Mouse (Mus musculus): ENCODE results near the gene Spred3. TPM values are rescaled to one million over a fixed set of nuclear protein-coding genes. Genes with fewer than 3 reads are reported as not detected.

Spred3 gene
- polyA plus RNA-seq, 1 experiment = 0.04 TPM

DNA sequence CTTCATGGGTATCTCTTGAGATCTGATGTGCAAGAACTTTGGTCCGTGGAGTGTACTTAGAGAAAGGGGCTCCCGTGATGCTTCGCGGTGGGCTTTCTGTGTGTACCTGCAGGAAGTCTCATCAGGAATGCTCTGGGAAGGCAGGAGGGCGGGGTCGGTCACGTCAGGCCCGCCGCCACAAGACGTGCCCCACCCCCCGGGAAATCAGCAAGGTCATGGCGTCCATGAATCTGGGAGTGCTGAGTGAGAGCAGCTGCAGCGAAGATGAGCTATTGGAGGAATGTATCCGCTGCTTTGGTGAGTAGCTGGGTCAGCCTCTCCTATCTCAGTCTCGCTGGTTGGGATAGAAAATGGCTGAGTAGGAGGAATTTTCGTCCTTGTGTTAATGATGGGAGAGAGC is 32.8 kb downstream of the Spred3 start:
- Histone ChIP-seq H3K4me1 (ENCODE audit: control insufficient read depth) (no peaks in the 10 kb centered on the region), H3K4me3 (replicated peaks) (no peak overlapping the region), H3K27me3 (ENCODE audit: control insufficient read depth) (peaks cover 16% of the 10 kb centered on the region), H3K36me3 (ENCODE audit: control insufficient read depth) (no peaks in the 10 kb centered on the region), H3K9me3 (ENCODE audit: control insufficient read depth, low read length) (no peaks in the 10 kb centered on the region)
- TF ChIP-seq TAL1 (IDR thresholded peaks at IDR 0.05; ENCODE audit: low read length) (no peak), GATA1 (IDR thresholded peaks at IDR 0.05; ENCODE audit: low read length) (no peak)

DNA sequence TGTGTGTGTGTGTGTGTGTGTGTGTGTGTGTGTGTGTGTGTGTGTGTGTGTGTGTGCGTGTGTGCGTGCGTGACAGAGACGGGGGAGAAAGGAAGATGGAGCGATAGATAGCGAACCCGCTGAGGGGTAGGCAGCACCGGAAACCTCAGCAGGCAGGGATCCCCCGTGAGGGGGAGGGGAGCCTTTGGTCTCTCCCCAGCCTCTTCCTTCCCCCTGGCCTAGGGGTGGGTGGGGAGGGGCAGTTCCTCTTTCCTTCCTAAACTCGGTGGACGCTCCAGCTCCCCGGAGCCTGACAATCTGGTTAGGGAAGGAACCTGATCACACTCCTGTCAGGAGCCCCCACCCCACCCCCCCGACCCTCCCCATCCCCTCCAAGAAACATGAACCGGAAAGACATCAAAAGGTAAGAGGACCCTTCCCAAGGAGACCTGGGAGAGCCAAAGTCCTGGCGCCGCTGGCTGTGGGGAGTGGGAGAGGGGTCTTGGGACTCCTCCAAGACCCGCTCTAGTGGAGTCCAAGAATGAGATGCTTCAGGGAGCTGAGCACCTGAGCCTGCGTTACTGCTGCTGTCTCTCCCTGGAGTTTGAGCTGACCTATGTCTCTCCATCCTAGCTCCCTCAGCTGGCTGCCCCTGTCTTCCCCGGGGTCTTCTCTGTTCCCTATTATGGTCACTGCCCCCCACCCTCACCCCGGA is 35.4 kb downstream of the Spred3 start, which contains the start of gene Rasgrp4:
TSS of gene Rasgrp4 (plus strand) at position 159 of the 694 bp plus-strand sequence.
- H3K36me3 ChIP-seq (ENCODE audit: control insufficient read depth) = no peaks in the 10 kb centered on the region
- no peaks in the 10 kb centered on the region for H3K4me1 ChIP-seq (ENCODE audit: control insufficient read depth)
- H3K4me3 ChIP-seq (replicated peaks) = no peak within 1 kb of the TSS
- TF ChIP-seq GATA1 (IDR thresholded peaks at IDR 0.05; ENCODE audit: low read length) (no peak), TAL1 (IDR thresholded peaks at IDR 0.05; ENCODE audit: low read length) (no peak)
- H3K9me3 ChIP-seq (ENCODE audit: control insufficient read depth, low read length) = no peaks in the 10 kb centered on the region
- peaks cover 16% of the 10 kb centered on the region for H3K27me3 ChIP-seq (ENCODE audit: control insufficient read depth)

DNA sequence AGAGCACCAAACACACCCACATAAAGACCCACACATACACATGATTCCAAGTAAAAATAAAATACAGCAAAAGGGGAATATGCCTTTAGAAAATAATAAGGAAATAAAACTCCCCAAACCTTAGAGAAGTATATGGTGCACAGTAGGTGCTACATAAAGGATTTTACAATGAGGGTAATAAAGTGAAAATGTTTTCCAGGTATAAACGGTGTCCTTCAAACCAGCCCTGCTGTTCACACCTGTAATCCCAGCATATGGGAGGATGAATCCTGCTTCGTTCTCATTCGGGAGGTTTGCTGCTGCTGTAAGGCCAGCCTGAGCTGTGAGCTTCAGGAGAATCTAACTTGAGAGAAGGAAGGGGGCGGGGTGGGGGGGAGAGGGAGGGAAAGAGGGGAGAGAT is 36.0 kb downstream of the Spred3 start:
- Histone ChIP-seq H3K27me3 (ENCODE audit: control insufficient read depth) (peaks cover 16% of the 10 kb centered on the region), H3K4me3 (replicated peaks) (no peak overlapping the region), H3K36me3 (ENCODE audit: control insufficient read depth) (no peaks in the 10 kb centered on the region), H3K9me3 (ENCODE audit: control insufficient read depth, low read length) (no peaks in the 10 kb centered on the region), H3K4me1 (ENCODE audit: control insufficient read depth) (no peaks in the 10 kb centered on the region)
- TF ChIP-seq TAL1 (IDR thresholded peaks at IDR 0.05; ENCODE audit: low read length) (no peak), GATA1 (IDR thresholded peaks at IDR 0.05; ENCODE audit: low read length) (no peak)

DNA sequence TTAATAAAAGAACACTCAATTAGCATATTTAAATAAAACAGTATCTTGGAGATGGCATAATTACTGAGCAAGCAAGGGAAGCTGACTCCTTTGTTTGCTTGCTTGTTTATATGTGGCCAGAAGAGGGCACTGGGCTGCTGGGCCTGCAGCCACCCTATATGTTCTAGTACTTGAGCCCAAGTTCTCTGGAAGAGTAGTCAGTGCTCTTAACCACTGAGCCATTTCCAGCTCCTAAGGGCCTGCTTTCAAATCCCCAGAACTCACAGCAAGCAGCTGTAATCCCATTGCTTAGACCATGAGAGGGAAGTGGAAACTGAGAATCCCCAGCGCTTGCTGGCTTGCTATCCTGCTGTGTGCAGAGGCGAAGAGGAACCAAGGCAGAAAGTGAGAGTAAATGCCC is 41.5 kb downstream of the Spred3 start:
- H3K4me3 ChIP-seq (replicated peaks) = no peak overlapping the region

DNA sequence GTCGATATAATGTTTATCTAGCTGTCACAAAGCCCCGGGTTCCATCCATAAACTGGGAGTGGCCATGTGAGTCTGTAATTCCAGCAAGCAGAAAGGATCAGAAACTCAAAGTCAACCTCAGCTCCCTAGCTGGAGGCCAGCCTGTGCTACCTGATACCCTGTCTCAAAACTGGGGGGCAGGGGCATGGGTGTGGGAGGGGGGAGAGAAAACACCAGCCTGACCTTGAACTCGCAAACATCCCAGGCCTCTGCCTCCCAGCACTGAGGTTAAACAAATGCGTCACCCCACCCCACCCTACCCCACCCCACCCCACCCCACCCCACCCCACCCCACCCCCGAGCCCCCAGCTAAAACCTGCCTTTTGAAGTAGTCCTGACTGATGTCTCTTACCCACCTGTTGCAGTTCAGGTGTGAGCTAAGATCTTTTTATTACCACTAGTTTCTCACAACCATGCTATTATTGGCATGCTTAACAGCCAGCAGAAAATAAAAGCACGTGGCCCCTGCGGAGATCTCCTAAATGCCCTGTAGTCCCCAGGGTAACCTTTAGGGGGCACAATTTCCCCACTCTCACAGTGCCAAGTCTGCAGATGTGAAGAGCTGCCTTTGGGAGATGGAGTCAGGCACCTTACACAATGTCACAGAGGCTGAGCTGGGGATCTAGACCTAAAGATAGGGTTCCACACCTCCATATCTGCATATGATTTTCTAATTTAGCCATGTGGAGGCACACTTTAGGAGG is 43.9 kb downstream of the Spred3 start:
- Histone ChIP-seq H3K27me3 (ENCODE audit: control insufficient read depth) (peaks cover 3% of the 10 kb centered on the region; the same call in 1 of the 2 replicates), H3K9me3 (ENCODE audit: control insufficient read depth, low read length) (no peaks in the 10 kb centered on the region), H3K4me1 (ENCODE audit: control insufficient read depth) (peaks cover 22% of the 10 kb centered on the region), H3K4me3 (replicated peaks) (no peak overlapping the region), H3K36me3 (ENCODE audit: control insufficient read depth) (no peaks in the 10 kb centered on the region)
- TF ChIP-seq TAL1 (IDR thresholded peaks at IDR 0.05; ENCODE audit: low read length) = no peak
- TF ChIP-seq GATA1 (IDR thresholded peaks at IDR 0.05; ENCODE audit: low read length) = no peak

More for the DNA sequence above, 41.5 kb downstream of the Spred3 start:
- TF ChIP-seq GATA1 (IDR thresholded peaks at IDR 0.05; ENCODE audit: low read length) (no peak), TAL1 (IDR thresholded peaks at IDR 0.05; ENCODE audit: low read length) (no peak)
- H3K4me1 ChIP-seq (ENCODE audit: control insufficient read depth) = peaks cover 22% of the 10 kb centered on the region
- peaks cover 3% of the 10 kb centered on the region; the same call in 1 of the 2 replicates for H3K27me3 ChIP-seq (ENCODE audit: control insufficient read depth)
- H3K9me3 ChIP-seq (ENCODE audit: control insufficient read depth, low read length) = no peaks in the 10 kb centered on the region
- H3K36me3 ChIP-seq (ENCODE audit: control insufficient read depth) = no peaks in the 10 kb centered on the region

DNA sequence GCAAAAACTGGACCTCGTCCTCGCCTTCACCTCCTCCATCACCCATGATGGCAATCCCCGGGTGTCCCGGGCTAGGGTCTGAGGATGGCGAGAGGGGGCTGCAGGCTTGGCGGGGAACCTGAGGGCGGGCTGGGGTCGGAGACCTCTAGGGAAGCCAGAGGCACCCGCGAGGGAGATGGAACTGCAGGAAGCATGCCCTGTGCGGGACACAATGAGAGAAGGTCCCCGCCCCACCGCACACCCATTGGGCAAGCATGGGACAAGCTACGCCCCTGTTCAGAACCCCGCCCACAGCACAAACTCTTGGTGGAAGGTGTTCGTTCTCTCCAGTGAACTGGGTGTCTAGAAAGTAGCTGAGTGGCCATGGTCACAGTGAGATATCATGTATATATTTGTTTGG is 45.2 kb downstream of the Spred3 start, which contains the start of gene Ryr1:
TSS of gene Ryr1 (minus strand) at position 210 of the 400 bp plus-strand sequence.
- no peaks in the 10 kb centered on the region for H3K36me3 ChIP-seq (ENCODE audit: control insufficient read depth)
- H3K4me3 ChIP-seq (replicated peaks) = peak within 1 kb of the TSS; percentile 17
- peaks cover 3% of the 10 kb centered on the region; the same call in 1 of the 2 replicates for H3K27me3 ChIP-seq (ENCODE audit: control insufficient read depth)
- peaks cover 22% of the 10 kb centered on the region for H3K4me1 ChIP-seq (ENCODE audit: control insufficient read depth)
- no peaks in the 10 kb centered on the region for H3K9me3 ChIP-seq (ENCODE audit: control insufficient read depth, low read length)
- TF ChIP-seq GATA1 (IDR thresholded peaks at IDR 0.05; ENCODE audit: low read length) (no peak), TAL1 (IDR thresholded peaks at IDR 0.05; ENCODE audit: low read length) (no peak)

DNA sequence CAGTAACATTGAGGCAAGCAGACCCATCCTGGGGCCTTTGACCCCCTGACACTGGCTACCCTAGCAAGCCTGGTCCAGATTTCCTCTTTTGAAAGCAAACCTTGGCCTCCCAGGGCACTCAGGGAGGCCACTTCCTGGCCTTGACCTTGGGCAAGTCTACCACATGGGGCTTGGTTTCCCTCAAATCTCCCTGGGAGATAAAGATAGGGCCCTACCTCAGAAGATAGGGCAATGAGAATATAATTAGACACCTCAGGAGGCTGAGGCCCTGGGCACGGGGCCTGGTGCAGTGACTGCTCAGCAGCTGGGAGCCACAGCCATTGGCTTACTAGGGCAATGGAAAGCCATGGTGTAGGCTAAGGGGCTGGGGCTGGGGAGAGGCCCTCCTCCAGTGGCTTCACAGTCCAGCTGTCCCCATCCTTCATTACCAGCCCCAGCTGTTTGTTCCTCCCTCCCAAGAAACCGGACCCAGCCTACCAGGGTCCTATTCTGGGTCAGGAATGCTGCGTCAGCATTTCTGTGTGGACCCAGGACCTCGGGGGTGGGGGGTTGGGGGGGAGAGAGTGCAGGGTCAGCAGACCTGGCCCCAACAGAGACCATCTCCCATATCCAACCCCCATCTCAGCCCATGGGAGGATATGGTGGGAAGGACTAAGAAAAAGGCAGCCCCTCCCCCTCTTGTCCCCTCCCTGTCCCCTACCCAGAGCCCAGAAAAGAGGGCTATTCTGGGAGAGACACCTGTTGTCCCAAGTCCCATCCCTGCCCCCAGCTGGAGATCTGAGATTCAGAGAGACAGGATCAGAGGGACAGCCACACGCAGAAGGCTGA is 46.5 kb downstream of the Spred3 start:
- Histone ChIP-seq H3K27me3 (ENCODE audit: control insufficient read depth) (peaks cover 3% of the 10 kb centered on the region; the same call in 1 of the 2 replicates), H3K4me1 (ENCODE audit: control insufficient read depth) (peaks cover 22% of the 10 kb centered on the region), H3K9me3 (ENCODE audit: control insufficient read depth, low read length) (no peaks in the 10 kb centered on the region), H3K4me3 (replicated peaks) (no peak overlapping the region), H3K36me3 (ENCODE audit: control insufficient read depth) (no peaks in the 10 kb centered on the region)
- TF ChIP-seq GATA1 (IDR thresholded peaks at IDR 0.05; ENCODE audit: low read length) (no peak), TAL1 (IDR thresholded peaks at IDR 0.05; ENCODE audit: low read length) (no peak)

DNA sequence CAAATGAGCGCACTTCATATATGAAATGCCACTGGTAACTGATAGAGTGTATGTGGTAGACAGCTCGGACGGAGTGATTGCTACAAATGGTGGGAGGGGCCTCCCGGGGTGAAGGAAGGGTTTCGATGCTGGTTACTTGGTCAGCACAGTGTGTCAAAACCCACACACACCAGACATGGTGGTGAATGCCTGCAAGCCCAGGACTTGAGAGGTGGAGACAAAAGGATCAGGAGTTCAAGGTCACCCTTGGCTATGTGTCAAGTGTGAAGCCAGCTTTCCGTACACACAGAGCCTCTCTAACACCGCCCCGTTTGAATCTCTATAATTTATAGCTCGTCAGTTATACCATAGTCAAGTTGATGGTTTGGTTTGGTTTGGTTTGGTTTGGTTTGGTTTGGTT is 47.4 kb downstream of the Spred3 start:
- H3K27me3 ChIP-seq (ENCODE audit: control insufficient read depth) = peaks cover 3% of the 10 kb centered on the region; the same call in 1 of the 2 replicates
- H3K36me3 ChIP-seq (ENCODE audit: control insufficient read depth) = no peaks in the 10 kb centered on the region
- no peak for TF ChIP-seq GATA1 (IDR thresholded peaks at IDR 0.05; ENCODE audit: low read length)
- TF ChIP-seq TAL1 (IDR thresholded peaks at IDR 0.05; ENCODE audit: low read length) = no peak
- peaks cover 22% of the 10 kb centered on the region for H3K4me1 ChIP-seq (ENCODE audit: control insufficient read depth)
- H3K9me3 ChIP-seq (ENCODE audit: control insufficient read depth, low read length) = no peaks in the 10 kb centered on the region
- H3K4me3 ChIP-seq (replicated peaks) = no peak overlapping the region
